Mouse (Mus musculus) G1E (cell line): ENCODE measurements around the gene Clca1.

Source experiments
- CTCF ChIP-seq: IDR thresholded peaks from 2 replicates; pipeline ENCODE4 v1.5.1; 2012; ENCODE audit warnings: low read depth, low read length, inconsistent platforms, mixed read lengths
- GATA1 ChIP-seq: IDR thresholded peaks from 2 replicates; pipeline ENCODE4 v1.6.1; 2012; ENCODE audit warnings: borderline replicate concordance, low read length, inconsistent platforms, mixed read lengths

DNA sequence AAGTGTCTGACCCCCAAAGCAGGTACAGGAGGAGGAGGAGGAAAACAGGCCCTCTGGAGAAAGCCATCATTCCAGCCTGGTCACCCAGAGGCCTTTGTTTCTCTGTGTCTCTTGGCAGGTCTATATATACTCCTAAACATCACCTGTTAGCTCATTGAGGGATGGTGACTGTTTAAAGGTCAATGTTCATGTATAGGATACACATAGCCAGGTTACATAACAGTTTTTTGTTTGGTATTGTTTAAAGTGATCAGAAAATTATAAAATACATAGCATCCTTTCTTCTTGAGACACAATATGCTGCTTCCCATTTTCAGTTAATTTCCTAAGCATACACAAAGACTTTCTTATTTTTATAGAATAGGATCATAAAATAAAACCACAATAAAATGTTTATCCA is 57.6 kb downstream of the Clca1 start, which contains the start of gene Clca4a:
- TF ChIP-seq GATA1 (no peak), CTCF (no peak)
